Mouse (Mus musculus): ENCODE results near the gene Cisd2.

DNA sequence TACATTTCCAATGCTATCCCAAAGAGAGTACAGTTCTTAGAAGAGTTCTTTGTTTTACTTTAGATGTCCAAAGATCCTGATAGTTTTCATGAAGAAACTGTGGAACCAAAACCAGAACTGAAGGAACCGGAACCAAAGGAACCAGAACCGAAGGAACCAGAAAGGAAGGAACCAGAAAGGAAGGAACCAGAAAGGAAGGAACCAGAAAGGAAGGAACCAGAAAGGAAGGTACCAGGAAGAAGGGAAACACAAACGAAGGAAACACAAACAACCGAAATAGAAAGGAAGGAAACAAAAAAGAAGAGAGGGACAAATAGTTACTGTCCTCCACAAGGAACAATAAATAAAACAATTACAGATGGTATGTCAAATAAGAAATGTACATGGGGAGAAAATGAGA lies 66.3 kb downstream of the Cisd2 start:
- TF ChIP-seq CTCF (IDR thresholded peaks at IDR 0.05; ENCODE audit: insufficient read depth, low read depth, low read length), result no peak
- TF ChIP-seq POLR2A (IDR thresholded peaks at IDR 0.05; ENCODE audit: insufficient read depth, low read depth, low read length), result no peak
